Mouse (Mus musculus) hindbrain, embryonic 10.5 days (tissue): Measurements from ENCODE around the gene Slc37a4. TPM values are rescaled to one million over a fixed set of nuclear protein-coding genes. Genes with fewer than 3 reads are reported as not detected.
"Not testable (repeated sequence)": the region's sequence is repeated elsewhere in the genome, so short reads cannot be mapped to it uniquely, and the experiment has no call there.

Experiments
- DNase-seq: peaks from one replicate; pipeline ENCODE4 v3.0.0-alpha.2; 2017; ENCODE audit warnings: low spot score
- H3K27ac ChIP-seq: fragments of 300-500 bp; sonication (generic); 2 replicates; pipeline ENCODE4 v1.5.1; 2016; ENCODE audit warnings: mild to moderate bottlenecking, moderate library complexity
- H3K27me3 ChIP-seq: fragments of 300-500 bp; sonication (generic); 2 replicates; pipeline ENCODE4 v1.6.1; 2016; ENCODE audit warnings: mild to moderate bottlenecking; ENCODE audit not compliant: poor library complexity, insufficient read depth, severe bottlenecking
- H3K36me3 ChIP-seq: fragments of 300-500 bp; sonication (generic); 2 replicates; pipeline ENCODE4 v1.6.1; 2016; ENCODE audit warnings: mild to moderate bottlenecking, moderate library complexity
- H3K4me1 ChIP-seq: fragments of 300-500 bp; sonication (generic); replicated peaks from 2 replicates; pipeline ENCODE4 v1.6.1; 2016; ENCODE audit warnings: mild to moderate bottlenecking
- H3K4me3 ChIP-seq: fragments of 300-500 bp; sonication (generic); 2 replicates; pipeline ENCODE4 v1.5.1; 2016; ENCODE audit warnings: mild to moderate bottlenecking, moderate library complexity
- H3K9me3 ChIP-seq: fragments of 300-500 bp; sonication (generic); 2 replicates; pipeline ENCODE4 v1.6.1; 2016; ENCODE audit warnings: mild to moderate bottlenecking, moderate library complexity
- WGBS: fragments of 180-500 bp; shearing (Covaris S2); methylation state at CpG from one replicate; pipeline ENCODE4 v1.1.7; 2016; 5-methylcytosine and 5-hydroxymethylcytosine counted together
- polyA plus RNA-seq: library from polyadenylated mRNA; unstranded; fragments of >200 nt; fragmentation: Nextera tagmentation; extraction: Ambion mirVana; gene quantifications from 2 replicates; pipeline ENCODE4 v1.2.1, GENCODE M21; 2016

Slc37a4 gene
- 20.8 and 28.9 TPM in 2 replicates for polyA plus RNA-seq

DNA sequence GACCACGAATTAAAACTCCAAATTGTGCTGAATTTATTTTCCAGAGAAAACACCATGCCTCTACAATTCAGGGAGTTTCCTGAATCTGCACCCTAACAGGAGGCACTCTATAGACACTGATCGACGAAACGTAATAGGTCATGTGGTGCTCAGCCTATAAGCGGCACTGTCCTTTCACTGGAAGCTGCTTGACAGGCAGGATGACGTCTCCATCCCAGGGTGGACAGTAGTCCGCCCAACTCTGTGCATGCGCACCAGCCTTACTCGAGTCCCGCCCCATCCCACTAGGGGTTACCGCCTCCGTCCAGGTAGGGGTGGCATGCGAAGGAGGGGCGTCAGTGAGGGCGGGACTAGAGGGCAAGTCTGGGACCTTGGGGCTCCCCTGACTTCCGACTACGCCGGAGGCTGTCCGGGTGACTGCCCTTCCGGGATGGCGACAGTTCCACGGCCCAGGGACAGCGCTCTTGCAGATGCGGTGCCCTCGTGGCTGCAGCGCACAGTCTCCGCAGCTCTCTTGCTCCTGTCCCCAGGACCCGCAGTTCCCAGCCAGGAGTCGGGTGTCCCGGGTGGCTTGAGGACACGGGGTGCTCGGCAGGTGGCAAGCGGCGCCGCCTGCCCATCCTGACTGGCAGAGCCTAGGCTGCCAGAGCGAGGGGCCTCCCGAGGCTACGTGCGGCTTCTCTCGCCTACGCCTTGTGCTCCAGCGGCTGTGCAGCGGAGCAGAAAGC lies at the start of gene Slc37a4:
Gene Slc37a4, plus strand, starts transcription at position 169 of the 728 bp plus-strand sequence.
- peak; percentile 90 for DNase-seq
- Histone ChIP-seq H3K4me1 (peaks cover 31% of the 10 kb centered on the region), H3K9me3 (no peaks in the 10 kb centered on the region), H3K36me3 (peaks cover 47% of the 10 kb centered on the region), H3K27me3 (no peaks in the 10 kb centered on the region; the same call in 1 of the 2 replicates), H3K4me3 (peak within 1 kb of the TSS; percentile 86), H3K27ac (peak within 1 kb of the TSS; percentile 90)
- under 1% methylated on average over 43 of the region's 43 CpGs for WGBS

DNA sequence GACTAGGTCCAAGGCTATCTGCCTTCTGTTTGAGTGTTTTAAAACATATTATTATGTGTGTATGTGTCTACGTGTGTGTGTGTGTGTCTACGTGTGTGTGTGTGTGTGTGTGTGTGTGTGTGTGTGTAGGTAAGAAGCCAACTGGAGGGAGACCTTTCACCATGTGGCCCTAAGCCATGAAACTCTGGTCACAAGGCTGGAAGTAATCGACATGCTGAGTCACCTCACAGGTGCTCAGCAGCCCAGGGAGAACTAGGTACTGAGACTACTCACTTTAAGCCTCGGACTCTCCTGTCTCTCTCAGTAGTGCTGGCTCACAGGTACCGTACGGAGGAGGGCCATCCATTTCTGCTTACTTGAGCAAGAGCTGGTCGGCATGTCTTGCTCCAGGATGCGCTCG lies 49.5 kb upstream of the Slc37a4 start:
- H3K4me1 ChIP-seq = peaks cover 20% of the 10 kb centered on the region

GRCm38 (mm10) chr9:44347621-44348020 lies 49.0 kb upstream of the Slc37a4 start:
- Histone ChIP-seq H3K4me3 (no peak overlapping the region), H3K27ac (no peak overlapping the region), H3K36me3 (peaks cover 72% of the 10 kb centered on the region), H3K4me1 (peaks cover 15% of the 10 kb centered on the region), H3K27me3 (no peaks in the 10 kb centered on the region), H3K9me3 (no peaks in the 10 kb centered on the region)
- no peak for DNase-seq
- 93% methylated on average over 4 of the region's 4 CpGs for WGBS

More for the DNA sequence above, 49.5 kb upstream of the Slc37a4 start:
- no peak overlapping the region for H3K27ac ChIP-seq
- 92% methylated on average over 9 of the region's 9 CpGs for WGBS
- H3K27me3 ChIP-seq = no peaks in the 10 kb centered on the region
- H3K4me3 ChIP-seq = no peak overlapping the region
- H3K9me3 ChIP-seq = no peaks in the 10 kb centered on the region
- peaks cover 70% of the 10 kb centered on the region for H3K36me3 ChIP-seq
- DNase-seq = no peak

DNA sequence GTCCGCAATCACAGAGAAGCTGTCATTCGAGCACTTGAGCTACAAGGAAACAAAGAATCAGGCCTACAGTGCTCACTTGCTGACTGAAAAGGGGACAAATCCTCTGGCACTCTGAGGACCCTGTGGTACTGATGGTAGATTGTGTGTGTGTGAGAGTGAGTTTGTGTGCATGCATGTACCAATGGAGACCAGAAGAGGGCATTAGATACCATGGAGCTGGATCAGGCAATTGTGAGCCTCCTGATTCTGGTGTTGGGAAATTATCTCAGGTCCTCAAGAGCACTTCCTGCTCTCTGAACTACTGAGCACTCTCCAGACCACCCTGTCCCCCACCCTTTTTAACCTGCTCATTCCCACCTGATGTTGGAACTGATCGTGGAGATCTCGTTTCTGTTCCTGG lies 48.1 kb upstream of the Slc37a4 start:
- H3K4me3 ChIP-seq = no peak overlapping the region
- peaks cover 82% of the 10 kb centered on the region for H3K36me3 ChIP-seq
- H3K4me1 ChIP-seq = peaks cover 6% of the 10 kb centered on the region
- H3K9me3 ChIP-seq = no peaks in the 10 kb centered on the region
- H3K27me3 ChIP-seq = no peaks in the 10 kb centered on the region
- no peak overlapping the region for H3K27ac ChIP-seq
- WGBS = 94% methylated on average over 4 of the region's 4 CpGs
- DNase-seq = no peak

DNA sequence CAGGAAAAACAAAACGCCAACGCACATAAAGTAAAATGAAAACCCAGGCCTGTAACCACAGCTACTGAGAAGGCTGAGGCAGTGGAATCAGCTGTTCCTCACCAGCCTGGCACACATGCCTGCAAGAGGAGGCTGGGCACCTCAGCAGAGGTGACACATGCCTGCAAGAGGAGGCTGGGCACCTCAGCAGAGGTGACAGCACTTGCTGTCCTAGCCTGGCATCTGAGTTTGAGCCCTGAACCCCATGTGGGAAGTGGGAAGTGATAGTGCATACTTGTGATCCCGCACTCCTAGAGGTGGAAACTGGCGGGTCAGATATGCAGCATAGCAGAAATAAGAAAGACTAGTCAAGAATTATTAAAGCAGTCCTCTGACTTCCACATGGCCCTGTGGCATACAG lies 45.3 kb upstream of the Slc37a4 start:
- 91% methylated on average over 4 of the region's 4 CpGs for WGBS
- H3K27me3 ChIP-seq = no peaks in the 10 kb centered on the region

DNA sequence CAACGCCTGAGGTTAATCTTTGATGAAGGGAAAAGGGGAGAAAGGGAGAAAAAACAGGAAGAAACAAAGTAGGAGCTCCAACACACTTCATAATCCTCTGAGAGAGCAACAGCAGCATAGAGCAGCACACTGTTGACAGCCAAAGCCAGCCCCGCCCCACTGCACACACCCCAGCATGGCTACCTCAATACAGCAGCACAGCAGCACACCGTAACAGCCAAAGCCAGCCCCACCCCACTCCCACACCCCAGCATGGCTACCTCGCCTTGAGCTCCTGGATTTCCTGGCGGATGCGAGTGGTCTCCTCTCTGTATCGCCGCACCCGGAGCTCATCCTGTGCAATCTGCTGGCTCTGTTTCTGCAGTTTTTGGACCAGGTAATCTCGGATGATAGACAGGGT lies 44.3 kb upstream of the Slc37a4 start:
- no peak overlapping the region for H3K27ac ChIP-seq
- no peaks in the 10 kb centered on the region for H3K27me3 ChIP-seq
- no peak overlapping the region for H3K4me3 ChIP-seq
- 94% methylated on average over 10 of the region's 10 CpGs for WGBS
- no peaks in the 10 kb centered on the region for H3K9me3 ChIP-seq
- no peaks in the 10 kb centered on the region for H3K4me1 ChIP-seq
- no peak for DNase-seq
- peaks cover 100% of the 10 kb centered on the region for H3K36me3 ChIP-seq

More for the DNA sequence above, 45.3 kb upstream of the Slc37a4 start:
- Histone ChIP-seq H3K9me3 (no peaks in the 10 kb centered on the region), H3K4me1 (no peaks in the 10 kb centered on the region), H3K36me3 (peaks cover 100% of the 10 kb centered on the region), H3K27ac (no peak overlapping the region), H3K4me3 (no peak overlapping the region)
- DNase-seq = no peak

DNA sequence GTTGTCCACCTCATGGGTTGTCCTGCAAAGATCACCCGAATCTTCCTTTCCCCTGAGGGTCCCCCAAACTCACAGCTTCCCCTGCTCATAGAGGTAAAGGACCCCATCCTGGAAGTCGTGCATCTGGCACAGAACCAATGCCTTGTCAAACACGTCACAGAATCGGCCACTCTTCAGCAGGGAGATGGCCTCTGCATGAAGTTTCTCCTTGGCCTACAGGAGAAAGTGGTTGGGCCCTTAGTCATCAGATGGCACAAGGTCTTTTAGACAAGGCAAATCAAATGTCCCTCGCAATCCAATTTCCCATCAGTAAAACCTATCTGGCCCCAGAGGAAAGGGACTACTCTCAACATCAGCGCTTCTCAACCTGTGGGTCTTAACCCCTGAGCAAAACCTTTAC lies 43.5 kb upstream of the Slc37a4 start:
- no peaks in the 10 kb centered on the region for H3K9me3 ChIP-seq
- 95% methylated on average over 6 of the region's 6 CpGs for WGBS

DNA sequence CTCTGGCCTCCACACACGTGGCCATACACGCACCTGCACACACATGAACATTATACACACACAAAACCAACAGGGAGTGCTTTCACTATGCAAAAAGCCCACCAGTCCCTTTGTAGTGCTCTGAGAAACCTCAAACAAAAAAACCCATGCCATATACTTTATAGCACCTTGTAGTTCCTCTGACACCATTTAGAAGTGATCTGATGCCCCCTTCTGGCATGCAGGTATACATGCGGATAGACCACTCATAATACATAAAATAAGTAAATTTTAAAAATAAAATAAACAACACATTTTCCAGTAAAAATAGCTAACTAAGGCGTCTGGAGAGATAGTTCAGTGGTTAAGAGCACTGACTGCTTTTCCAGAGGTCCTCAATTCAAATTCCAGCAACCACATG lies 39.4 kb upstream of the Slc37a4 start:
- no peaks in the 10 kb centered on the region for H3K9me3 ChIP-seq
- no peak overlapping the region for H3K27ac ChIP-seq
- no peak for DNase-seq
- no peaks in the 10 kb centered on the region for H3K27me3 ChIP-seq
- peaks cover 8% of the 10 kb centered on the region for H3K4me1 ChIP-seq
- peaks cover 76% of the 10 kb centered on the region for H3K36me3 ChIP-seq
- H3K4me3 ChIP-seq = no peak overlapping the region
- WGBS = 80% methylated on average over 4 of the region's 4 CpGs

More for the DNA sequence above, 43.5 kb upstream of the Slc37a4 start:
- no peaks in the 10 kb centered on the region for H3K27me3 ChIP-seq
- DNase-seq = no peak
- peaks cover 100% of the 10 kb centered on the region for H3K36me3 ChIP-seq
- no peaks in the 10 kb centered on the region for H3K4me1 ChIP-seq
- no peak overlapping the region for H3K4me3 ChIP-seq
- no peak overlapping the region for H3K27ac ChIP-seq

DNA sequence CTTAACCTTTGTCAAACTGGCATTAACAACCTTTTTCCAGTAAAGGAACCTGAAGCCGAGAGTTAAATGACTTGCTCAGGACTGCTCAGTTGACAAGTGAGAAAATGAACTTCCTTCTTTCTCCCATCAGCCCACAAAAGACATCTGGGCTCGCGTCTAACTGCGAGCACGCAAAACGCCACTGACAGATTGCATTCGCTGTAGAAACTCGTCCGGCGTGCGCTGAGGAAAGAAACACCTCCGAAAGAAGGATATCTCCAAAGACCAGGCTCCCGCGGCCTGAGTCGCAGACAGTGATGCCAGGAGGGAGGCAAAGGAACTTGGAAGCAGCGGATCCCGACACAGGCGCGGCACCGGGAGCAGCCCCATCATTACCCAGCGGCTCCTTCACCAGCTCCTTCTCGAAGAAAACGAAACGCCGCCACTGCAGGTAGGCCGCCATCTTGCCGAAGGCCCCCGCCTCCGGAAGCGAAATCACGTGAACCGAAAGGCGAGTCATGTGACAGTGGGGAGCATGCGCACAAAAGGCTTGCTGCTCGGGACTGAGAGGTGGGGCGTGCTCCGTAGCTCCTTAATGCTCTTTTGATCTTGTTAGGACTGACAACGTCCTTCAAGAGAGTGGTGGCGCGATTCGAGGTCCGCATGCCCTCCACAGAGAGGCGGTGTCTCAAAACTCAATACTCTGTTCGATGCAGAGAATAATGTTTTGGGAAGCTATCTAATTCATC lies 35.3 kb upstream of the Slc37a4 start, which contains the start of gene Vps11:
Gene Vps11, minus strand, starts transcription at position 481 of the 728 bp plus-strand sequence.
- peak within 1 kb of the TSS; percentile 90 for H3K4me3 ChIP-seq
- under 1% methylated on average over 44 of the region's 44 CpGs for WGBS
- no peaks in the 10 kb centered on the region for H3K9me3 ChIP-seq
- no peaks in the 10 kb centered on the region for H3K27me3 ChIP-seq
- peak; percentile 97 for DNase-seq
- H3K4me1 ChIP-seq = peaks cover 8% of the 10 kb centered on the region
- peak within 1 kb of the TSS; percentile 91 for H3K27ac ChIP-seq
- H3K36me3 ChIP-seq = peaks cover 34% of the 10 kb centered on the region

DNA sequence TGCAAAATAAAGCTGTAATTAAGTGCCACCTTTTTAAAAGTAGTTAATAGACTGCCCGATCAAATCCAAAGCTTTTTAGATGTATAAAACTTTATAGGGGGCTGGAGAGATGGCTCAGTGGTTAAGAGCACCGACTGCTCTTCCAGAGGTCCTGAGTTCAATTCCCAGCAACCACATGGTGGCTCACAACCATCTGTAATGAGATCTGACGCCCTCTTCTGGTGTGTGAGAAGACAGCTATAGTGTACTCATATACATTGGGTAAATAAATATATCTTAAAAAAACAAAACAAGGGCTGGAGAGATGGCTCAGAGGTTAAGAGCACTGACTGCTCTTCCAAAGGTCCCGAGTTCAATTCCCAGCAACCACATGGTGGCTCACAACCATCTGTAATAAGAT lies 34.7 kb upstream of the Slc37a4 start:
- Histone ChIP-seq H3K27ac (peak overlapping the region; percentile 91), H3K4me3 (peak overlapping the region; percentile 90), H3K36me3 (peaks cover 29% of the 10 kb centered on the region)
- DNase-seq, H3K9me3 ChIP-seq, H3K27me3 ChIP-seq, H3K4me1 ChIP-seq: not testable (repeated sequence)
- WGBS = 39% methylated on average over 4 of the region's 4 CpGs

GRCm38 (mm10) chr9:44364480-44364879 lies 32.2 kb upstream of the Slc37a4 start:
- H3K9me3 ChIP-seq = no peaks in the 10 kb centered on the region
- WGBS = 59% methylated on average over 3 of the region's 3 CpGs
- no peaks in the 10 kb centered on the region for H3K27me3 ChIP-seq
- no peak for DNase-seq
- H3K36me3 ChIP-seq = peaks cover 5% of the 10 kb centered on the region
- H3K4me3 ChIP-seq = no peak overlapping the region
- H3K4me1 ChIP-seq = peaks cover 8% of the 10 kb centered on the region
- no peak overlapping the region for H3K27ac ChIP-seq

DNA sequence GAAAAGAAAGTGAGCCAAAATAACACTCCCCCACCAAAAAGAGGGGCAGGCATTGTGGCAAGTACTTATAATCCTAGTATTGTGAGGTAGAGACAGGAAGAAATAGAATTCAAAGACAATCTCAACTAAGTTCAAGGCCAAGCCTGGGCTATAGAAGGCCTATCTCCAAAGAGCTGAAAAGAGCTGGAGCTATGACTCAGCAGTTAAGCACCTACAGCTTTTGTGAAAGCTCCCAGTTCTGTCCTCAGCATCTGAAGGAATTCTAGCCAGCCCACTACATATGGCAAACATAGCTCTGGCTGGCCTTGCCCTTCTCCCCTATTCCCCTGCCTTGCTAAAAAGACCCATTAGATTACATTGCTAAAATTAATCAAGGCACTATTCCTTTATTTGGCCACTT lies 23.3 kb upstream of the Slc37a4 start:
- H3K36me3 ChIP-seq = no peaks in the 10 kb centered on the region
- H3K27me3 ChIP-seq = no peaks in the 10 kb centered on the region
- no peaks in the 10 kb centered on the region for H3K9me3 ChIP-seq
- no peak for DNase-seq
- no peak overlapping the region for H3K4me3 ChIP-seq
- H3K27ac ChIP-seq = no peak overlapping the region
- H3K4me1 ChIP-seq = peaks cover 7% of the 10 kb centered on the region

- WGBS = 89% methylated on average over 6 of the region's 6 CpGs
These were observed 20.5 kb upstream of the Slc37a4 start for GRCm38 (mm10) chr9:44376141-44376540.

More at GRCm38 (mm10) chr9:44376141-44376540, 20.5 kb upstream of the Slc37a4 start:
- Histone ChIP-seq H3K9me3 (no peaks in the 10 kb centered on the region), H3K4me3 (no peak overlapping the region), H3K36me3 (peaks cover 8% of the 10 kb centered on the region), H3K27ac (no peak overlapping the region), H3K27me3 (no peaks in the 10 kb centered on the region), H3K4me1 (peaks cover 25% of the 10 kb centered on the region)
- DNase-seq = no peak
